Mouse (Mus musculus): Measurements from ENCODE around the gene Hdac4.

Hdac4 gene

GRCm38 (mm10) chr1:92132181-92132580, 63.3 kb downstream of the Hdac4 start:
- DNase-seq (ENCODE audit: low spot score in 2 of 2) = no peak

- DNase-seq (ENCODE audit: low spot score in 2 of 2) = peak in 1 of 2 experiments; percentile 34
Observed at GRCm38 (mm10) chr1:92130470-92131100, 64.9 kb downstream of the Hdac4 start.

GRCm38 (mm10) chr1:92129751-92130150, 65.7 kb downstream of the Hdac4 start:
- DNase-seq (ENCODE audit: low spot score in 2 of 2) = no peak

GRCm38 (mm10) chr1:92127785-92128184, 67.7 kb downstream of the Hdac4 start:
- no peak for DNase-seq (ENCODE audit: low spot score in 2 of 2)

GRCm38 (mm10) chr1:92127366-92127765, 68.1 kb downstream of the Hdac4 start:
- no peak for DNase-seq (ENCODE audit: low spot score in 2 of 2)

- no peak for DNase-seq (ENCODE audit: low spot score in 2 of 2)
Observed at GRCm38 (mm10) chr1:92124497-92125201, 70.8 kb downstream of the Hdac4 start.

GRCm38 (mm10) chr1:92119303-92119702, 76.2 kb downstream of the Hdac4 start:
- DNase-seq (ENCODE audit: low spot score in 2 of 2) = no peak

GRCm38 (mm10) chr1:92117597-92117996, 77.9 kb downstream of the Hdac4 start:
- no peak for DNase-seq (ENCODE audit: low spot score in 2 of 2)

GRCm38 (mm10) chr1:92116169-92116568, 79.3 kb downstream of the Hdac4 start:
- DNase-seq (ENCODE audit: low spot score in 2 of 2) = no peak

- DNase-seq (ENCODE audit: low spot score in 2 of 2) = no peak
Observed at GRCm38 (mm10) chr1:92114091-92114490, 81.4 kb downstream of the Hdac4 start.

- no peak for DNase-seq (ENCODE audit: low spot score in 2 of 2)
Observed at GRCm38 (mm10) chr1:92113243-92114009, 82.1 kb downstream of the Hdac4 start.

- no peak for DNase-seq (ENCODE audit: low spot score in 2 of 2)
Observed at GRCm38 (mm10) chr1:92112591-92112990, 82.9 kb downstream of the Hdac4 start.

- DNase-seq (ENCODE audit: low spot score in 2 of 2) = peak in 1 of 2 experiments; percentile 14
Observed at GRCm38 (mm10) chr1:92111551-92111950, 83.9 kb downstream of the Hdac4 start.

- DNase-seq (ENCODE audit: low spot score in 2 of 2) = peak in 1 of 2 experiments; percentile 10
Observed at GRCm38 (mm10) chr1:92111026-92111425, 84.5 kb downstream of the Hdac4 start.

GRCm38 (mm10) chr1:92109221-92109620, 86.3 kb downstream of the Hdac4 start:
- no peak for DNase-seq (ENCODE audit: low spot score in 2 of 2)

GRCm38 (mm10) chr1:92108556-92108955, 86.9 kb downstream of the Hdac4 start:
- no peak for DNase-seq (ENCODE audit: low spot score in 2 of 2)

GRCm38 (mm10) chr1:92107996-92108395, 87.5 kb downstream of the Hdac4 start:
- no peak for DNase-seq (ENCODE audit: low spot score in 2 of 2)

GRCm38 (mm10) chr1:92107521-92107920, 88.0 kb downstream of the Hdac4 start:
- DNase-seq (ENCODE audit: low spot score in 2 of 2) = no peak

GRCm38 (mm10) chr1:92106486-92107160, 88.9 kb downstream of the Hdac4 start:
- DNase-seq (ENCODE audit: low spot score in 2 of 2) = no peak

GRCm38 (mm10) chr1:92104718-92105117, 90.8 kb downstream of the Hdac4 start:
- DNase-seq (ENCODE audit: low spot score in 2 of 2) = no peak

GRCm38 (mm10) chr1:92103971-92104370, 91.5 kb downstream of the Hdac4 start:
- DNase-seq (ENCODE audit: low spot score in 2 of 2) = no peak

GRCm38 (mm10) chr1:92103377-92103776, 92.1 kb downstream of the Hdac4 start:
- no peak for DNase-seq (ENCODE audit: low spot score in 2 of 2)
